Mouse (Mus musculus) forebrain, embryonic 13.5 days (tissue): ENCODE measurements around the gene Lmx1a. TPM values are rescaled to one million over a fixed set of nuclear protein-coding genes. Genes with fewer than 3 reads are reported as not detected.

Source experiments
- ATAC-seq: fragments of 200-750 bp; cut with Nextera tagmentation; 2 replicates; pipeline ENCODE4 v1.8.0; 2017
- H3K27ac ChIP-seq: fragments of 300-500 bp; sonication (generic); 2 replicates; pipeline ENCODE4 v1.5.1; 2015; ENCODE audit warnings: inconsistent platforms, mild to moderate bottlenecking, moderate library complexity
- H3K27me3 ChIP-seq: fragments of 300-500 bp; sonication (generic); 2 replicates; pipeline ENCODE4 v1.6.1; 2015; ENCODE audit warnings: mild to moderate bottlenecking, inconsistent platforms
- H3K36me3 ChIP-seq: fragments of 300-500 bp; sonication (generic); 2 replicates; pipeline ENCODE4 v1.6.1; 2015; ENCODE audit warnings: mild to moderate bottlenecking, inconsistent platforms; ENCODE audit not compliant: poor library complexity, severe bottlenecking
- H3K4me1 ChIP-seq: fragments of 300-500 bp; sonication (generic); 2 replicates; pipeline ENCODE4 v1.6.1; 2015; ENCODE audit warnings: inconsistent platforms
- H3K4me2 ChIP-seq: fragments of 300-500 bp; sonication (generic); 2 replicates; pipeline ENCODE4 v1.6.1; 2015; ENCODE audit warnings: inconsistent platforms, mild to moderate bottlenecking, moderate library complexity
- H3K4me3 ChIP-seq: fragments of 300-500 bp; sonication (generic); 2 replicates; pipeline ENCODE4 v1.5.1; 2015; ENCODE audit warnings: mild to moderate bottlenecking, inconsistent platforms
- H3K9ac ChIP-seq: fragments of 300-500 bp; sonication (generic); 2 replicates; pipeline ENCODE4 v1.6.1; 2015; ENCODE audit warnings: mild to moderate bottlenecking, inconsistent platforms
- H3K9me3 ChIP-seq: fragments of 300-500 bp; sonication (generic); replicated peaks from 2 replicates; pipeline ENCODE4 v1.6.1; 2016; ENCODE audit warnings: inconsistent platforms
- WGBS: fragments of 180-500 bp; shearing (Covaris S2); methylation state at CpG from one replicate; pipeline ENCODE4 v1.1.7; 2015; 5-methylcytosine and 5-hydroxymethylcytosine counted together
- polyA plus RNA-seq: library from polyadenylated mRNA; unstranded; fragments of >200 nt; fragmentation: Nextera tagmentation; extraction: Ambion mirVana; gene quantifications from 2 replicates; pipeline ENCODE4 v1.2.1, GENCODE M21; 2015

Lmx1a gene
- polyA plus RNA-seq, 1 experiment from 2014 or later: 2.5 TPM

- Histone ChIP-seq H3K4me2 (peak overlapping the region; percentile 86), H3K27ac (no peak overlapping the region; the same call in 1 of the 2 replicates), H3K27me3 (peaks cover 77% of the 10 kb centered on the region), H3K9ac (peak overlapping the region; percentile 62; the same call in 1 of the 2 replicates), H3K4me1 (peaks cover 23% of the 10 kb centered on the region), H3K36me3 (no peaks in the 10 kb centered on the region), H3K9me3 (no peaks in the 10 kb centered on the region; the same call in 1 of the 2 replicates), H3K4me3 (peak overlapping the region; percentile 48)
- WGBS: under 1% methylated on average over 8 of the region's 8 CpGs
- no peak for ATAC-seq
Observed at GRCm38 (mm10) chr1:167688001-167688346, 1.1 kb upstream of the Lmx1a start.

GRCm38 (mm10) chr1:167688347-167689231 lies 448 bp upstream of the Lmx1a start:
- ATAC-seq: peak; percentile 52; the same call in 1 of the 2 replicates
- peaks cover 83% of the 10 kb centered on the region for H3K27me3 ChIP-seq
- H3K36me3 ChIP-seq: no peaks in the 10 kb centered on the region
- peak overlapping the region; percentile 48 for H3K4me3 ChIP-seq
- H3K9ac ChIP-seq: peak overlapping the region; percentile 62
- peak overlapping the region; percentile 86 for H3K4me2 ChIP-seq
- H3K4me1 ChIP-seq: peaks cover 23% of the 10 kb centered on the region
- no peaks in the 10 kb centered on the region; the same call in 1 of the 2 replicates for H3K9me3 ChIP-seq
- H3K27ac ChIP-seq: no peak overlapping the region; the same call in 1 of the 2 replicates
- under 1% methylated on average over 91 of the region's 98 CpGs for WGBS

- Histone ChIP-seq H3K9me3 (no peaks in the 10 kb centered on the region; the same call in 1 of the 2 replicates), H3K4me2 (peak overlapping the region; percentile 86), H3K27me3 (peaks cover 91% of the 10 kb centered on the region), H3K4me3 (peak overlapping the region; percentile 48), H3K36me3 (no peaks in the 10 kb centered on the region), H3K4me1 (peaks cover 23% of the 10 kb centered on the region), H3K27ac (no peak overlapping the region), H3K9ac (no peak overlapping the region)
- WGBS: 1% methylated on average over 36 of the region's 36 CpGs
- peak; percentile 40 for ATAC-seq
Observed at GRCm38 (mm10) chr1:167689262-167690137, 463 bp downstream of the Lmx1a start.

GRCm38 (mm10) chr1:167690138-167690710 lies 1.2 kb downstream of the Lmx1a start:
- H3K27me3 ChIP-seq: peaks cover 95% of the 10 kb centered on the region
- no peak for ATAC-seq
- no peaks in the 10 kb centered on the region for H3K9me3 ChIP-seq
- no peaks in the 10 kb centered on the region for H3K36me3 ChIP-seq
- no peak overlapping the region for H3K9ac ChIP-seq
- H3K27ac ChIP-seq: no peak overlapping the region
- H3K4me2 ChIP-seq: no peak overlapping the region
- H3K4me3 ChIP-seq: peak overlapping the region; percentile 48
- H3K4me1 ChIP-seq: peaks cover 23% of the 10 kb centered on the region
- under 1% methylated on average over 17 of the region's 17 CpGs for WGBS

GRCm38 (mm10) chr1:167690716-167691550 lies 1.9 kb downstream of the Lmx1a start:
- H3K9ac ChIP-seq: no peak overlapping the region
- no peak overlapping the region for H3K4me2 ChIP-seq
- peaks cover 23% of the 10 kb centered on the region for H3K4me1 ChIP-seq
- no peak overlapping the region for H3K27ac ChIP-seq
- WGBS: 3% methylated on average over 21 of the region's 21 CpGs
- H3K36me3 ChIP-seq: no peaks in the 10 kb centered on the region
- no peak for ATAC-seq
- 0 out of 2 replicates have a peak overlapping the region, but pooled peaks have one; percentile 6 for H3K4me3 ChIP-seq
- peaks cover 98% of the 10 kb centered on the region for H3K27me3 ChIP-seq
- no peaks in the 10 kb centered on the region for H3K9me3 ChIP-seq

GRCm38 (mm10) chr1:167691911-167692682 lies 3.1 kb downstream of the Lmx1a start:
- no peaks in the 10 kb centered on the region for H3K36me3 ChIP-seq
- H3K4me2 ChIP-seq: peak overlapping the region; percentile 37
- no peak for ATAC-seq
- H3K4me3 ChIP-seq: peak overlapping the region; percentile 17
- WGBS: under 1% methylated on average over 44 of the region's 44 CpGs
- H3K4me1 ChIP-seq: peaks cover 23% of the 10 kb centered on the region
- H3K9me3 ChIP-seq: no peaks in the 10 kb centered on the region
- H3K27ac ChIP-seq: no peak overlapping the region
- H3K9ac ChIP-seq: no peak overlapping the region
- H3K27me3 ChIP-seq: peaks cover 98% of the 10 kb centered on the region

GRCm38 (mm10) chr1:167692683-167693045 lies 3.6 kb downstream of the Lmx1a start:
- Histone ChIP-seq H3K4me2 (peak overlapping the region; percentile 37; the same call in 1 of the 2 replicates), H3K4me1 (peaks cover 23% of the 10 kb centered on the region), H3K9me3 (no peaks in the 10 kb centered on the region), H3K4me3 (peak overlapping the region; percentile 17), H3K36me3 (no peaks in the 10 kb centered on the region), H3K27me3 (peaks cover 94% of the 10 kb centered on the region), H3K9ac (no peak overlapping the region), H3K27ac (no peak overlapping the region)
- WGBS: under 1% methylated on average over 7 of the region's 7 CpGs
- no peak for ATAC-seq

GRCm38 (mm10) chr1:167693499-167694240 lies 4.6 kb downstream of the Lmx1a start:
- Histone ChIP-seq H3K9me3 (no peaks in the 10 kb centered on the region), H3K9ac (no peak overlapping the region), H3K4me2 (no peak overlapping the region), H3K4me3 (no peak overlapping the region), H3K27ac (no peak overlapping the region), H3K36me3 (no peaks in the 10 kb centered on the region), H3K27me3 (peaks cover 94% of the 10 kb centered on the region), H3K4me1 (peaks cover 16% of the 10 kb centered on the region)
- WGBS: 3% methylated on average over 9 of the region's 9 CpGs
- no peak for ATAC-seq

GRCm38 (mm10) chr1:167694731-167695130 lies 5.7 kb downstream of the Lmx1a start:
- Histone ChIP-seq H3K4me2 (no peak overlapping the region), H3K4me3 (no peak overlapping the region), H3K4me1 (peaks cover 7% of the 10 kb centered on the region), H3K9ac (no peak overlapping the region), H3K36me3 (no peaks in the 10 kb centered on the region), H3K27me3 (peaks cover 94% of the 10 kb centered on the region), H3K27ac (no peak overlapping the region), H3K9me3 (no peaks in the 10 kb centered on the region)
- no peak for ATAC-seq
- 4% methylated on average over 3 of the region's 3 CpGs for WGBS

GRCm38 (mm10) chr1:167695910-167696459 lies 6.9 kb downstream of the Lmx1a start:
- 30% methylated on average over 11 of the region's 11 CpGs for WGBS
- no peak overlapping the region for H3K9ac ChIP-seq
- peaks cover 7% of the 10 kb centered on the region for H3K4me1 ChIP-seq
- no peak for ATAC-seq
- no peaks in the 10 kb centered on the region for H3K9me3 ChIP-seq
- no peak overlapping the region for H3K4me3 ChIP-seq
- H3K4me2 ChIP-seq: no peak overlapping the region
- peaks cover 96% of the 10 kb centered on the region for H3K27me3 ChIP-seq
- H3K36me3 ChIP-seq: no peaks in the 10 kb centered on the region
- no peak overlapping the region for H3K27ac ChIP-seq
